Mouse (Mus musculus): ENCODE measurements around the gene Kif16b.

The Kif16b gene

GRCm38 (mm10) chr2:142731016-142731777 is 170.1 kb downstream of the Kif16b start:
- DNase-seq, result no peak

GRCm38 (mm10) chr2:142724215-142725001 is 176.9 kb downstream of the Kif16b start:
- no peak for DNase-seq

GRCm38 (mm10) chr2:142720174-142720573 is 181.2 kb downstream of the Kif16b start:
- no peak for DNase-seq

GRCm38 (mm10) chr2:142718998-142719397 is 182.3 kb downstream of the Kif16b start:
- DNase-seq, result no peak

- no peak for DNase-seq
These were observed 183.7 kb downstream of the Kif16b start for GRCm38 (mm10) chr2:142717591-142717990.

GRCm38 (mm10) chr2:142715912-142716260 is 185.4 kb downstream of the Kif16b start:
- no peak for DNase-seq

- no peak for DNase-seq
These were observed 186.0 kb downstream of the Kif16b start for GRCm38 (mm10) chr2:142715186-142715911.

GRCm38 (mm10) chr2:142712727-142713126 is 188.6 kb downstream of the Kif16b start:
- no peak for DNase-seq

GRCm38 (mm10) chr2:142709326-142709725 is 192.0 kb downstream of the Kif16b start:
- peak; percentile 34 for DNase-seq

- DNase-seq, result peak; percentile 61
These were observed 200.6 kb downstream of the Kif16b start for GRCm38 (mm10) chr2:142700689-142701088.

- peak; percentile 72 for DNase-seq
These were observed 202.7 kb downstream of the Kif16b start for GRCm38 (mm10) chr2:142698650-142699049.

GRCm38 (mm10) chr2:142694936-142695331 is 206.4 kb downstream of the Kif16b start:
- DNase-seq, result no peak

GRCm38 (mm10) chr2:142694019-142694935 is 207.1 kb downstream of the Kif16b start:
- no peak for DNase-seq

GRCm38 (mm10) chr2:142693461-142693860 is 207.9 kb downstream of the Kif16b start:
- DNase-seq, result no peak

- DNase-seq, result no peak
These were observed 211.8 kb downstream of the Kif16b start for GRCm38 (mm10) chr2:142689496-142689895.

GRCm38 (mm10) chr2:142687936-142688514 is 213.3 kb downstream of the Kif16b start:
- no peak for DNase-seq

GRCm38 (mm10) chr2:142682965-142683709 is 218.2 kb downstream of the Kif16b start:
- no peak for DNase-seq

GRCm38 (mm10) chr2:142668426-142668825 is 232.9 kb downstream of the Kif16b start:
- DNase-seq, result no peak

GRCm38 (mm10) chr2:142651591-142651990 is 249.7 kb downstream of the Kif16b start:
- DNase-seq, result no peak

- peak; percentile 71 for DNase-seq
These were observed 253.3 kb downstream of the Kif16b start for GRCm38 (mm10) chr2:142648023-142648453.

GRCm38 (mm10) chr2:142646863-142647262 is 254.5 kb downstream of the Kif16b start:
- DNase-seq, result no peak

Measured in layer of hippocampus, adult 9-11 months (tissue).